Mouse (Mus musculus): Measurements from ENCODE around the gene Bfar.
"Not testable (repeated sequence)": the region's sequence is repeated elsewhere in the genome, so short reads cannot be mapped to it uniquely, and the experiment has no call there.

Bfar gene

GRCm38 (mm10) chr16:13722937-13723336, 51.3 kb downstream of the Bfar start:
- no peak for DNase-seq (ENCODE audit: low spot score in 2 of 2)

- no peak for DNase-seq (ENCODE audit: low spot score in 2 of 2)
Measured at GRCm38 (mm10) chr16:13727811-13728335, 56.2 kb downstream of the Bfar start.

DNA sequence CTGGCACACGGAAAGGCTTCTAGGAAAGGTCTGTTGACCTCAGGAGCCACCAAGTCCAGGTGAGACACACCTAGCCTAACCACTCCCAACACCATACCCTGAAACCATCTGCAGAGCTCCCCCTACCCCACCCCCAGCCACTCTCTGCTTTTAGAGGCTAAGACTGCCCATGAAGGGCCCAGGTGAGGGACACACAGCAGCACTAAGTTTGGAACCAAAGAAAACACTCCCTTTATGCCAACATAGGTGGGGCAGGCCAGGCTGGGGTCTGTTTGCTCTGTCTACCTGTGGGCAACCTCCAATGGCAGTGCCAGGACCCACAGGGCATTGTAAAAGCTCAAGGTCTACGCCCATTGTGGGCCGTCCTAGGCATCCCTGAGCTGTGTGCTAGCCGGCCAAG, 57.8 kb downstream of the Bfar start:
- DNase-seq (ENCODE audit: low spot score in 2 of 2), result no peak

DNA sequence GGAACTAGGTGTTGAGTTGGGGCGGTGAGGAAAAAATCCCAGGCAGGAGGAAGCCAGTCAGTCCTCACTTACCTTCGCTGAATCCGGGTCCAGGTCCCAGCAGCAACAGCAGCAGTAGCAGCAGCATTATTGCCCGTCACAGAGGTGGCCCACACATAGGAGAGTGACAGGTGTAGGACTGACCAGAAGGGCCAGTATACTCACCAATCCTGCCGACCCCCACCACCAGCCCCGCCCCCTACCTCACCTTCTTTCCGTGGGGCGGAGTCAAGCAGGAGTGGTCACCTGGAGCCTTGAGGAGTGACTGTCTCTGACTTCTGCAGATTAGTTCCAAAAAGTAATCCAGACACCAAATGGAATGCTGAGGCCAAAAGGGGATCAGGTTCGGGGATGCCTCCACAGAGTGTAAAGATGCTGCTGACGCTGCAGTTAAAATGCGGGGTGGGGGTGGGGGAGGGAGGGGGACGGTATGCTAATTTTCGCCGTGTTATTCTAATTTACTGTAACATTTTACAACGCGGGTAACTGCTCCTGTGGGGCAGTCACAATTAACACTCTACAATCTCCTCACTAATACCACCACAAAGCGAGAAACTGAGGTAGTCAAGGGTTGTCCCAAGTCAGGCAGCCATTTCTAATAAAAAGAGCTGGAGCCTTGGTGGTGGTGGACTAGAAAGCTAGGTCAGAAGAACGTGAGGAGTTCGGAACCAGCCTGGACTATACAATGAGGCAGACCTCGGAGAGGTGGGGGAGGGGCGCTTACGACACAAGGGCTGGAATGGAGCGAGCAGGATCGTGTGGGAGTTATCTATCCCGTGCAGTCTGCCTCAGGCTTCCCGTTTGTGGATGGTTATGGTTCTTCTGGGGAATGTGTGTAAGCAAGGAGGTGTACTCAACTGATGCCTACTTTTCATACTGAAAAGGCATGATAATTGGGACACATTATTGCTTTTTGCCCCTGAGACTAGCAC, 58.9 kb downstream of the Bfar start, which contains the start of gene Pla2g10:
Gene Pla2g10, minus strand, starts transcription at position 699 of the 971 bp plus-strand sequence.
- no peak for DNase-seq (ENCODE audit: low spot score in 2 of 2)

GRCm38 (mm10) chr16:13732786-13733185, 61.1 kb downstream of the Bfar start:
- no peak for DNase-seq (ENCODE audit: low spot score in 2 of 2)

- peak; percentile 78 to 83 for DNase-seq (ENCODE audit: low spot score in 2 of 2)
Measured at GRCm38 (mm10) chr16:13733518-13734137, 62.0 kb downstream of the Bfar start.

DNA sequence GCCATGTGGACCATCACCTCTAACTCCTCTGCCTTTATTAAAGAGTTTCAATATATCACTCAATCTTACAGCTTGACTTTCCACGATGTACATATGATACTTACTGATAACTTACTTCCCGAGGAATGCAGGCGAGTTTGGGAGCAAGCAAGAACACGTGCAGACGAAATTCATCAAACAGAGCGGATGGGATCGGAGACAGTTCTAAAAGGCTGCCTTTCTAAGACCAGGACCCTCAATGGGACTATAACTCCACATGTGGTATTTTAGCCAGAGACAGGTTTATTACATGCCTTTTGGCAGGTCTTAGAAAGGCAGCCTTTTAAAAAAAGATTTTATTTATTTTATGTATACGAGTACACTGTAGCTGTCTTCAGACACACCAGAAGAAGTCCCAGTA, 64.3 kb downstream of the Bfar start:
- DNase-seq (ENCODE audit: low spot score in 2 of 2), result no peak

- not testable (repeated sequence) for DNase-seq (ENCODE audit: low spot score in 2 of 2)
Measured at GRCm38 (mm10) chr16:13739044-13739443, 67.4 kb downstream of the Bfar start.

DNA sequence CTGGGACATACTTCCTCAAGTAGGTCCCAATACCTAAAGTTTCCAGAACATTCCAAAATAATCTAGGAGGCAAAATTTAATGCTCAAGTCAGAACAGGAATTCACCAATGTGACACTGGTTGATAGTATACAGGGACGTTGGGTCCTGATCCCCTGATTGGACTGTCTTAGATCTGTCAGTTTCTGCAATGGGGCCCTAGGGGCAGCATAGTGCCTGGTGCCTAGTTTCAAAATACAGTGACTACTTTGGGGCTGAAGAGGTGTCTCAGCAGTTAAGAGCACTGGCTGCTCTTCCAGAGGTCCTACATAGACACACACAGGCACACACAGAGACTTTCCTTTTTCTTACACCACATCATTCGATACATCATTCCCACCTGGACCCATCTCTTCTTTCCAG, 69.2 kb downstream of the Bfar start:
- no peak for DNase-seq (ENCODE audit: low spot score in 2 of 2)

DNA sequence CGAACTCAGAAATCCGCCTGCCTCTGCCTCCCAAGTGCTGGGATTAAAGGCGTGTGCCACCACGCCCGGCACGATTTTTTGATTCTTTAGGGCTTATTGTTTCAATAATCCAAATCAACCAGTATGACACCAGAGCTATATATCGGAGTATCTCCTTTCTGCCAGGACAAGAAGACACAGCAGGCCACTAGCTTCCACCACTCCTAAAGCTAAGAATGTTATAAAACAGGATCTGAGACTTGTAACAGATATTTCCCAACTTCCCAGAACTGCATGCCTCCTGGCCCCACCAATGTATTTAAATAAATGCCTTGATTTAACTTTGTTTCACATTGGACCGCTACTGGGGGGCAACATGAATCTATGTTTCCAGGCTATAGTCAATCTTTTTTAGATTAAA, 76.0 kb downstream of the Bfar start:
- no peak for DNase-seq (ENCODE audit: low spot score in 2 of 2)

DNA sequence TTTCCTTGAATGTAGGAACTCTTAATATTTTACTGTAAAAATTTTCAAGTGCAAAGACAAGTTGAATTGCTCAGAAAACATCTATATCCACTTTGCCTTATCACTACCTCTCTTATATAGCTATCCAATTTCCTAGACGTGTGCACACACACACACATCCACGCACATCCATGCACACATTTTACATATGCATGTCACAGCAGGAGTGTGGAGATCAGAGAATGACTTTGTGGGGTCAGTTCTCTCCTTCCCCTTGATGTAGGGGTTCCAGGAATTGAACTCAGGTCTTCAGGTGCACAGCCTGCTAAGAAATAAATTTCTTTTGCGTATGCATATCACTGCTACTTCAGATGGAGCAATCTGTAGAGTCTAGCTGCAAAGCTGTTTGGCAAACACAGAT, 76.5 kb downstream of the Bfar start:
- DNase-seq (ENCODE audit: low spot score in 2 of 2), result no peak

GRCm38 (mm10) chr16:13748813-13749212, 77.2 kb downstream of the Bfar start:
- not testable (repeated sequence) for DNase-seq (ENCODE audit: low spot score in 2 of 2)

DNA sequence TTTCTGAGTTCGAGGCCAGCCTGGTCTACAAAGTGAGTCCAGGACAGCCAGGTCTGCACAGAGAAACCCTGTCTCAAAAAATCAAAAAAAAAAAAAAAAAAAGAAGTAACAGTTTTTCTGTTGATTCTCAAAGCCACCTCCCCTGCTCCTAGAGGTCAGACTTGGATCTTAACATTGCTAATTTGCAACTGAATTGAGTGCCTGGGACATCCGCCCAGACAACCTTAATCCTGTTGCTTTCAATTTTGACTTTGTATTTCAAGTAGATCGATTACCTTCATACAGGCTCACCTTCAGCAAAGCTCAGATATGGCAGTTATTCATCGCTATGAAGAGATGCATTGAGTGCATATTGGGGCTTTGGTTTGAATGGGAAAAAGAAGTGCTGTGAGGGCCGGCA, 77.6 kb downstream of the Bfar start:
- no peak for DNase-seq (ENCODE audit: low spot score in 2 of 2)

DNA sequence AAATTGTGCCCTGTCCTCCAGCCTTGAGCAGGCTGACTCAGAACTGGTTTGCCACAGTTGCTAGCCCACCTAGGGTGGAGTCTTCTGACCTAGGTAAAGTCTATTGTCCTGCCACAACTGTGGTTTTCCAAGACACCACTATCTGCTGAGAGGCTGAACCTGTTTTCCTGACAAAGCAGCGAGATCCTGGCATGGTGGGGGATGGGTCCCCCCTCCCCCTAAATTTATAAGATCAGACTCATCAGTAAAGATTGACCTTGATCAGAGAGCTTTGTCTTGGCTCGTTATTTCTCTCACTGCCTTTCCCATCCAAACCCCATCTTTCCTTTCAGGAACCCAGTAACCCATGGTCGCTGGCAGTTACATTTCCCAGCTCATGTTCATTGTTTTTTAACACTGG, 78.3 kb downstream of the Bfar start:
- no peak for DNase-seq (ENCODE audit: low spot score in 2 of 2)

- no peak for DNase-seq (ENCODE audit: low spot score in 2 of 2)
Measured at GRCm38 (mm10) chr16:13750626-13751025, 79.0 kb downstream of the Bfar start.

Measured in frontal cortex, postnatal 36 days (tissue).